Mouse (Mus musculus) thymus, adult 2 months (tissue): Measurements from ENCODE around the gene Cd99l2.

ENCODE experiments used
- CTCF ChIP-seq: fragments of 200-500 bp; IDR thresholded peaks from 2 replicates; pipeline ENCODE4 v1.5.1; 2012; ENCODE audit warnings: mild to moderate bottlenecking, control low read depth, low read length, moderate library complexity, borderline replicate concordance; ENCODE audit not compliant: control insufficient read depth, poor library complexity, insufficient read depth; ENCODE audit errors: extremely low read depth
- POLR2A ChIP-seq: fragments of 200-500 bp; IDR thresholded peaks from 2 replicates; pipeline ENCODE4 v1.6.1; 2012; ENCODE audit warnings: mild to moderate bottlenecking, low read length, control low read depth, moderate library complexity; ENCODE audit not compliant: control insufficient read depth, poor library complexity, insufficient read depth; ENCODE audit errors: extremely low read depth

- TF ChIP-seq POLR2A, result no peak
- no peak for TF ChIP-seq CTCF
Measured at GRCm38 (mm10) chrX:71537791-71538190, 45.1 kb upstream of the Cd99l2 start.
